Mouse (Mus musculus) 3134 (cell line): ENCODE results near the gene Mpp3.

Experiments used
- DNase-seq: peaks from one replicate; pipeline ENCODE4 v3.0.0-alpha.2; 2011; ENCODE audit warnings: low spot score; ENCODE audit not compliant: insufficient read length; ENCODE audit errors: extremely low read depth

Gene Mpp3

GRCm38 (mm10) chr11:101950021-101950420, 78.2 kb downstream of the Mpp3 start:
- no peak for DNase-seq
